Mouse (Mus musculus): ENCODE measurements around the gene A4gnt. TPM values are rescaled to one million over a fixed set of nuclear protein-coding genes. Genes with fewer than 3 reads are reported as not detected.

A4gnt gene
- total and polyA plus RNA-seq, 3 experiments, result not detected

- Histone ChIP-seq H3K4me1 (ENCODE audit: control insufficient read depth in 1 of 2, insufficient read depth in 2 of 2) (no peaks in the 10 kb centered on the region), H3K9me3 (replicated peaks; ENCODE audit: low read length) (no peaks in the 10 kb centered on the region), H3K4me2 (ENCODE audit: insufficient read depth, low read depth, poor library complexity, severe bottlenecking) (no peak overlapping the region), H3K4me3 (replicated peaks in 1 of 3; ENCODE audit: low read depth in 2 of 3, low read length in 2 of 3, poor library complexity in 1 of 3) (no peak overlapping the region), H3K79me2 (replicated peaks; ENCODE audit: control insufficient read depth, extremely low read depth, insufficient read depth, poor library complexity, severe bottlenecking) (no peaks in the 10 kb centered on the region), H3K27ac (ENCODE audit: insufficient read depth, low read depth) (no peak overlapping the region), H3K9ac (ENCODE audit: insufficient read depth, low read depth) (no peak overlapping the region), H3K36me3 (replicated peaks in 1 of 2; ENCODE audit: control insufficient read depth in 1 of 2, insufficient read depth in 1 of 2, low read length in 1 of 2) (no peaks in the 10 kb centered on the region), H3K27me3 (replicated peaks) (no peaks in the 10 kb centered on the region)
- no peak for TF ChIP-seq MAX (IDR thresholded peaks at IDR 0.05; ENCODE audit: low read length)
- TF ChIP-seq MXI1 (IDR thresholded peaks at IDR 0.05; ENCODE audit: low read depth, low read length), result no peak
- no peak for TF ChIP-seq ZMIZ1 (IDR thresholded peaks at IDR 0.05; ENCODE audit: low read depth, low read length)
- peak; percentile 37 for TF ChIP-seq USF1 (IDR thresholded peaks at IDR 0.05; ENCODE audit: low read depth, low read length)
- TF ChIP-seq BHLHE40 (IDR thresholded peaks at IDR 0.05; ENCODE audit: low read depth, low read length), result no peak
- no peak for TF ChIP-seq RCOR1 (conservative IDR thresholded peaks at IDR 0.05; ENCODE audit: low read depth, low read length)
- peak; percentile 32 for TF ChIP-seq USF2 (conservative IDR thresholded peaks at IDR 0.05; ENCODE audit: low read depth, low read length)
- TF ChIP-seq ZKSCAN1 (IDR thresholded peaks at IDR 0.05; ENCODE audit: borderline replicate concordance, low read depth, low read length), result no peak
- TF ChIP-seq TCF12 (IDR thresholded peaks at IDR 0.05; ENCODE audit: low read depth, low read length), result no peak
- TF ChIP-seq HCFC1 (IDR thresholded peaks at IDR 0.05; ENCODE audit: low read depth, low read length), result peak; percentile 75
- dilution Hi-C loops (cut with MboI; ENCODE audit: extremely low pct_ligation_motif_present, extremely low pct_unique_long_range_greater_than_20kb, low sequenced_read_pairs) (no loop called here), in situ Hi-C loops (cut with MboI; ENCODE audit: low pct_ligation_motif_present, low pct_unique_long_range_greater_than_20kb, low sequenced_read_pairs) (no loop called here)
- no peak for DNase-seq (ENCODE audit: extremely low read depth)
Measured at GRCm38 (mm10) chr9:99636776-99637175, 24.5 kb downstream of the A4gnt start.

GRCm38 (mm10) chr9:99637227-99637626 is 24.9 kb downstream of the A4gnt start:
- Histone ChIP-seq H3K9ac (ENCODE audit: insufficient read depth, low read depth) (no peak overlapping the region), H3K4me2 (ENCODE audit: insufficient read depth, low read depth, poor library complexity, severe bottlenecking) (no peak overlapping the region), H3K4me1 (ENCODE audit: control insufficient read depth in 1 of 2, insufficient read depth in 2 of 2) (no peaks in the 10 kb centered on the region), H3K36me3 (replicated peaks in 1 of 2; ENCODE audit: control insufficient read depth in 1 of 2, insufficient read depth in 1 of 2, low read length in 1 of 2) (no peaks in the 10 kb centered on the region), H3K27me3 (replicated peaks) (no peaks in the 10 kb centered on the region), H3K4me3 (replicated peaks in 1 of 3; ENCODE audit: low read depth in 2 of 3, low read length in 2 of 3, poor library complexity in 1 of 3) (no peak overlapping the region), H3K79me2 (replicated peaks; ENCODE audit: control insufficient read depth, extremely low read depth, insufficient read depth, poor library complexity, severe bottlenecking) (no peaks in the 10 kb centered on the region), H3K27ac (ENCODE audit: insufficient read depth, low read depth) (no peak overlapping the region), H3K9me3 (replicated peaks; ENCODE audit: low read length) (no peaks in the 10 kb centered on the region)
- TF ChIP-seq ETS1 (conservative IDR thresholded peaks at IDR 0.05; ENCODE audit: low read depth, low read length) (no peak), SIN3A (IDR thresholded peaks at IDR 0.05; ENCODE audit: low read length) (no peak), JUND (conservative IDR thresholded peaks at IDR 0.05; ENCODE audit: low read depth, low read length) (no peak), MAFK (IDR thresholded peaks at IDR 0.05; ENCODE audit: insufficient replicate concordance, low read length) (no peak), POLR2A (IDR thresholded peaks at IDR 0.05; ENCODE audit: low read depth, low read length) (no peak), RAD21 (IDR thresholded peaks at IDR 0.05; ENCODE audit: low read depth, low read length) (no peak), ZNF384 (IDR thresholded peaks at IDR 0.05; ENCODE audit: low read depth, low read length) (no peak)
- DNase-seq (ENCODE audit: extremely low read depth), result no peak
- in situ Hi-C loops (cut with MboI; ENCODE audit: low pct_ligation_motif_present, low pct_unique_long_range_greater_than_20kb, low sequenced_read_pairs), result no loop called here
- dilution Hi-C loops (cut with MboI; ENCODE audit: extremely low pct_ligation_motif_present, extremely low pct_unique_long_range_greater_than_20kb, low sequenced_read_pairs), result no loop called here
